Mouse (Mus musculus): ENCODE measurements around the gene Hoxd13. TPM values are rescaled to one million over a fixed set of nuclear protein-coding genes. Genes with fewer than 3 reads are reported as not detected.

Hoxd13 gene
- total RNA-seq, 2 experiments from 2014 or later = not detected

DNA sequence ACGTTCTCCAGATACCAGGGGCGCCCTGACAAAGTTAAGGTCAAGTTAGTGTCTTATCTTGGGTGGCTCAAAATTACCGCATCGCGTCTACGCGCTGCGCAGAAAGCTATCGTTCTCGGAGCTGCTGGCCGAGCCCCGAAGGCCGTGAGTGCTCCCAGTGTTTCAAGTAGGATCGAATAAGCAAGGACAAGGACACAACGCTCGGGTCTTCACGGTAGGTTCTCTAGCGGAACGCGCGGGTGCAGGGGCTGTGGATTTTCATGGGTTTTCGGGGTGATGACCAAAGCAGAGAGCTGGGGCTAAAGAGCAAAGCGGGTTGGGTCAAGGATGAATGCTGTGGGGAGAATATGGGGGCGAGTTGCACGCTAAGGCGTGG, 11.5 kb downstream of the Hoxd13 start:
- no peak for DNase-seq (ENCODE audit: low spot score in 2 of 2)

DNA sequence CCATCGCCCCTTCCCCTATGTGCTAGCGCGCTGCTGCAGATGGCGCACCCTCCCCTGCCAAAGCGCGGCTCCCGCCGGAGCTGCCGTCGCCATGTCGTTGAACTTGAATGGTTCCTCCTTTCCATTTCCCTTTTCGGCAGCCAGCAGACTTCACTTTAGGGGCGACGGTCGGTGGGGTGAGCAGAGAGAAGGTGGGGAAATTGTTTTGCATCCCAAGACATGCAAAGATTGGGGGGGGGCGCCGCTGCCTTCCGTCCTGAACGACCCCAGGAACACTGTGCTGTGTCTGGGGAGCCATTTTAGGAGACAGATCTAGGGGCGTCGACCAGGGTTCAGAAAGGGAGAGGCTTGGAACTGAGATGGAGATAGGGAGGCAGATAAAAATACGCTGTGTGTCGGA, 11.9 kb downstream of the Hoxd13 start:
- no peak for DNase-seq (ENCODE audit: low spot score in 2 of 2)

DNA sequence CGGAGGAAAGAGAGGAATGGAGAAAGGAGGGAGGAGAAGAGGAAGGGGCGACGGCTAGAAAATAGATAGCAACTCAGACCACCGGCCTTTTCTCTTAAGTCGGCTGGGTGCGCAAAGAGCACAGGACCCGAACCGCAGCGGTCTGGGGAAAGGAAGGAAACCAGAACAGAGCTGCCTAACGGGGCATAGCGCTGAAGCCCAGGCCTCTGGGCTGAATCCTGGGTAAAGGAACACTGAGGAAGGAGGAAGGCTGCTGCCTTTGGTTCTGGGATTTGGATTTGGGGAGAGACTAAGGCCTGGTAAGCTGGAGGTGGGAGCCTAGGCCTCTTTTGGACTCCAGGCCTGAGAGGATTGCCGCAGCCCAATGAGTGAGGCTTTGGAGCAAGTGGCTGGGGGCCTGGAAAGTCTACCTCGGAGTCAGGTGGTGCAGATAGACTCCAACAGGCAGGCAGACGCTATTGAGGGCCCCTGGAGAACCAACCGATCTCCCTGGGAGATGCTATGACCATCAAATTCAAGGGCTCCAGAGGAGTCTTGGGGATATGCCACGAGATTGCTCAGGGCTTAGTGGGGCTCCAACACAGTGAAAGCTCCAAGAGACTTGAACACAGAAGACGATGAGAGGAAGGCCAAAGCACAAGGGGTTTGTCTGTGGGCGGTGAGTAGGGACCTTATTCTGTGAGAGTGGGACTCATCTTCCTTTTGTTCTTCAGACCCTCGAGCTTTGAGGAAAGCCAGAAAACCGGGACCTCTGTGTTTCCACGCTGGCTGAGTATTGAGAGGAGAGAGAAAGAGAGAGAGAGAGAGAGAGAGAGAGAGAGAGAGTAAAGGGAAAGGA, 12.7 kb downstream of the Hoxd13 start:
- no peak for DNase-seq (ENCODE audit: low spot score in 2 of 2)

DNA sequence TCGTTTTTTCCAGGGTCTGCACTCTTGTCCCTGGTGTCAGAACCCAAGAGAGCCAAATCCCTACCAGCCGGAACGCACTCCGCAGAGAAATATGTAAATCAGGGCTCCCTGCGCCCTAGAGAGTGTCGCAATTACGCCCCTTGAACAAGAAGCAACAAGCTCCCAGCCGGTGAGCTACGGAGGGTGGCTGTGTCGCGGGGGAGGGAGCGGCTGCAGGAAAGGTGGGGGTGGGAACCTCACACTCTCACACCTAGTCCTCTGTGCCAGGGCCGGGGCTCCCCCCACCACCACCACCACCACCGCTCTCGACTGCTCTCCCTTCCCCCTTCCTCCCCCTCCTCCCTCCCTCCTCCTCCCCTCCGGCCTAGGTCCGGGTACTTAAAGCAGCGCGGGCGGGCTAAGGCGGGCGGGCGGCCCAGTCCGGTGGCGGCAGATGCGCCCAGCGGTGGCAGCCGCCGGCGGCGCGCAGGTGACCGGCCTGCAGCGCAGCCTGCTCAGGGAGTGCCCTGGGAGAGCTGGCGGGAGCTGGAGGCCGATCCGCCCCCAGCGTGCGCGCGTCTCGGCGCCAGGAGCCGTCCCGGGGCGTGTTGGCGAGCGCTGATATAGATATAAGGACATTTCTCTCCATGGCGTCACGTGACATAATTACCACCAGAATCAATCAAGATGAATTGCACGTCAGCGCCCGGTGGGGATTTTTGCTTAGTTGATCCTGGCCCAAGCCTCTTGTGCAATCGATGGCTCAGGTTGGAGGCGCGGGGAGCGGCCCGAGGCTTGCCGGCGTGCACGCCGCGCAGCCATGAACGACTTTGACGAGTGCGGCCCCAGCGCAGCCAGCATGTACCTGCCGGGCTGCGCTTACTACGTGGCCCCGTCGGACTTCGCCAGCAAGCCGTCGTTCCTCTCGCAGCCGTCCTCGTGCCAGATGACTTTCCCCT, 13.8 kb downstream of the Hoxd13 start:
- DNase-seq (ENCODE audit: low spot score in 2 of 2) = no peak

DNA sequence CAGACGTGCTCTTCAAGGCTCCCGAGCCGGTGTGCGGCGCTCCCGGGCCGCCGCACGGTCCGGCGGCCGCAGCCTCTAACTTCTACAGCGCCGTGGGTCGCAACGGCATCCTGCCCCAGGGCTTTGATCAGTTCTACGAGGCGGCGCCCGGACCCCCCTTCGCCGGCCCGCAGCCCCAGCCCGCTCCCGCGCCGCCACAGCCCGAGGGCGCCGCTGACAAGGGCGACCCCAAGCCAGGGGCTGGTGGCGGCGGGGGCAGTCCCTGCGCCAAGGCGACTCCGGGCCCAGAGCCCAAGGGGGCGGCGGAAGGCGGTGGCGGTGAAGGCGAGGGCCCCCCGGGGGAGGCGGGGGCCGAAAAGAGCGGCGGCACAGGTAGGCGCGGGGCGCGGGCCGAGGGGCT, 14.7 kb downstream of the Hoxd13 start:
- no peak for DNase-seq (ENCODE audit: low spot score in 2 of 2)

DNA sequence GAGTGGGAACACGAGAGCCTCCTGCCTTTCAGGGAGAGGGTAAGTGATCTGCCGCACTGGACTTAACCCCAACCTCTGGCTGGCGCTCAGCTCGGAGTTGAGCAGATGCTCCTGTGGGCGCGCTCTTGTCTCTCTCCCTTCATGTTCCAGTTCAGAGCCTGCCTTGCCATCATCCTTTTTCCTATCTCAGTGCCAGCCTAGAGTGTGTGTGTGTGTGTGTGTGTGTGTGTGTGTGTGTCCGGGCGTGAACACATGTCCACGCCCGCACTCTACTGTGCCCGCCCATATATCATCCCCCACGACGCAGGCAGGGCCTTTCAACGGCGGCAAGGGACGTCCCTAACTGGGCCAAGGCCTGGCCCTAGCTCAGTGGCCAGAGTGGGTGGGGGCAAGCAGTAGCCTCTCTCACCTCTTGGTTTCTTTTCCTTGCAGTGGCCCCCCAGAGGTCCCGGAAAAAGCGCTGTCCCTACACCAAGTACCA, 15.4 kb downstream of the Hoxd13 start:
- no peak for DNase-seq (ENCODE audit: low spot score in 2 of 2)

DNA sequence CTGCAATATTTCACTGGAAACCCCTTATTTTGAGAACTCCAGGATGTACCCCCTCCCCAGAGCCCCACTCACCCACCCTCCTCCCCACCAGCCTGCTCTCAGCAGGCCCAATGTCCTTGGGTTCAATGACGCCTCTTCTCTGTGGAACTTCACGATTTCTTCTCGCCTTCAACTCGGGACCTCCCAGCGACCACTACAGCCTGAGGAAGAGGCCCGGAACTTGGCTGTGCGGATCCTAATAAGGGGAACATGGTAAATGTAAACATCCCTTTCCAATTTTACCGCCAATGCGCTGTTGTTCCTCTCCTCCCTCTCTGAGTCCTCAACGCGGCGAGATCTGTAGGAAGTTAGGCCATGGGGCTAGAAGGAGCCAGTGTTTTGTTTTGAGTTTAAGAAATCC, 16.0 kb downstream of the Hoxd13 start:
- no peak for DNase-seq (ENCODE audit: low spot score in 2 of 2)

DNA sequence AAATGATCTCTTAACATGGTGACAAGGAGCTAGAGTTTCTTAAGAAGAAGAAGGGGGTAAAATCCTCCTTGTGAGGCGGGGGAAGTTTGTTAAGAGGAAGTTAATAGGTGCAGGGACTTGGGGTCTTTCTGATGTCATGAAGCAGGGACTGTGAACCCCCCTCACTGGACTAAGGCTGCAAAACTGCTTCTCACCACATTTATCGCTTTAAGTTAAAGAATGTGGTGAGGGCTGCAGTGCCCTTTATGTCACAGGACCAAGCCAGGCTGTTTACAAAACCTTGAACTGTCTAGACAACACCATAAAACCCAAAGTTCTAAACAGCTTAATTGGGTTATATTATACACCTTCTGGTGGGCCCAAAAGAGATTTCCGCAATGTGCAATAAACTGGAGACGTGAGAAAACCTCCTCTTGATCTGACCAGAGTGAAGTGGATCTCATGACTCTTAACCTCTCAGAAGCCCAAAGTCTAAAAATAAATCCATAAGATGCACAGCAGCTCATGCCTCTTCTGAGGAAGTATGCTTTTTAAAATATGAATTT, 17.0 kb downstream of the Hoxd13 start:
- DNase-seq (ENCODE audit: low spot score in 2 of 2) = no peak

DNA sequence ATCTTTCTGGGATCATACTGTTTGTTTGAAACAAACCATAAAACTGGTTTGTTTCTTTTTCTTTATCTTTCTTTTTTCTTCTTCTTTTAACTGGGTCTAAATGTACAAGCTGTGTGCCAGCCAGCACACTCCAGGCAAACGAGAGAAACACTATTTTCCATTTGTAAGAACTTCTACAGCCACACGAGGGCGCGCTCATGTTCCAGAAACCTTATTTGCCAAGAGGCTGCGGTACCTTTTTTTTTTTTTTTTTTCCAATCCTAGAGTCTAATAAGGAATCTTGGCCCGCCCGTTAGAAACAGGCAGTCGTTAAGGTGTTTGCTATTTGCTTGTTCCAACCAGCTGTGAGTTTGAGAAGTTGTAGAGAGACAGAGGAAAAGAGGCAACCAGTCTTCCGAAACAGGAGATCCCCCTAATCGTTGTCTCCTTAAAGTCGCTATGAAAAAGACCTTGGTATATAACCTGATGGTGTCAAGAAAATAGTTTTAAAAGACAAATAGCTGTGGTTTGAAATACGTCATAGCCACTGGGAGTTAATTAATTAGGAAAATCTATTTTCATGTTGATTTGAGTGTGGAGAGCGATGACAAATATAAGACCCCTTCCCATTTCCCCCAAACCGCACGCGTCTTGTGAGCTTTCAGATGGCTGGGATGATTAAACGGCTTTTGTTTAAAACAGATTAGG, 18.3 kb downstream of the Hoxd13 start:
- DNase-seq (ENCODE audit: low spot score in 2 of 2) = peak; percentile 51 to 58

DNA sequence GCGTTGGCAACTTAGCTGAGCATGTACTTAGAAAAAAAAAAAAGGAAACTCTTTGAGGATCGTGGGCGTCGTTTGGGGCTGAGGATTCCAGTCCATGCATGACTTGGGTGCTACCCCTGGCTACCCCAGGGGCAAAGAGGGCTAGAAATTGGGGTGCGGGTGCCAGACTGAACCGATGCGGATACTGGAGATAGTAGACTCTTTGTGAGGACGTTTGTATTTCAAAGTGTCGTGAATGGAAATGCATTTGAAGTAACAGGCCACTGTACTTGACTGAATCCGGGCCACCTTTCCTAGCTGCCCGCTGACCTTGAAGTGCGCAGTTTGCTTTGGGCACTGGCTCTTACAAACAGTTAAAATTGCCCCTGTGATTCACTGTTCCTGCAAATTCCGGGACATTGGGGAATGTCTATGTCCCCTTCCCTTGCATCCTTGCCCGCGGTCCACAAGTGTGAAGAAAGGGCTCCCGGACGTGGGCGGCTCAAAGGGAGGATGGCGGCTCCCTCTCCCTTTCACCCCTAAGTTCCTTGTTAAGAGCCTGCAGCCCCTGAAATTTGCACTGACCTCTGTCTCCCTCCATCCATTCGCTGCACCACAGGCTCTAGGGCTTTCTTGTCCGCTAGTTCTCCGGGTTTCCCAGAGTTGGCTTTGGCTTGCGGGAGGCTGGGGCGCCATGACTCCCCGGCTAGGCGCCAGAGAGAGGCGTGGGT, 19.0 kb downstream of the Hoxd13 start:
- DNase-seq (ENCODE audit: low spot score in 2 of 2) = no peak

DNA sequence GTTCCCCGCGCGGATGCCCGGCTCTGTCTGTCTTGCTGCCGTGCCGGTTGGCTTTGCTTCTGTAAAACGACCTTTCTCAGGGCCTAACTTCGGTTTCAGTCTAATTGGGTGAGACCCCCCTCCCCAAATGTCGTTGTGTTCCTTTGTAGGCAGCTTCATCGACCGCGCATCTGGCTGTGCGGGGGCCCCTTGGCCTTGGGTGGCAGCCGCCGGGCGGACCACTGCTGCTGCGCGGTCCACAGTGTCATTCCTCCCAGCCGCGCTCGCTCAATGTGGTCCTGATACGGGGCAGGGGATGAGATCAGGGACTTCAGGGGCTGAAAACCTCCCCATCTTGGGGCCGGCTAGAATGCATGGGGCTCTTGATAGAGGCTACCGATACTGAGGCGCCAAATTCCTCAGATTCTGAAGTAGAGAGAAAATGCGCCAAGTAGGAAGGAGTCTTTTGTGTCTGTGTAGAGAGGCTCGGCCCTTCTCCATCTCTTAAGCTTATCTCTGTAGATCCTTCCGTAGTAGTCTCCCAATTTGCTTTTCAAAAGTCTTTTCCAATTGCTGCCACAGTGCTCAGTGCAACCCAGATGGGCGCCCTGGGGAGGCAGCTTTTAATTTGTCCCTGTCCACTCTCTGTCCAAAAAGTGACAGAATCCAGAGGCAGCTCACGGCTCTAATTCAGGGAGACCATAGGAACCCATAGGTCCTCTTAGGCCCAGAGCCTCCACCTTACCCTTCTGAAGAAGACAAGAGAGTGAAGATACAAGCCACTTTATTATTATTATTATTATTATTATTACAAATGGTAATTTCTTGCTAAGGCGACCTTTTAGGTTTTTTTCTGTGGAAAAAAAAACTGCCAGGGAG, 19.8 kb downstream of the Hoxd13 start:
- no peak for DNase-seq (ENCODE audit: low spot score in 2 of 2)

DNA sequence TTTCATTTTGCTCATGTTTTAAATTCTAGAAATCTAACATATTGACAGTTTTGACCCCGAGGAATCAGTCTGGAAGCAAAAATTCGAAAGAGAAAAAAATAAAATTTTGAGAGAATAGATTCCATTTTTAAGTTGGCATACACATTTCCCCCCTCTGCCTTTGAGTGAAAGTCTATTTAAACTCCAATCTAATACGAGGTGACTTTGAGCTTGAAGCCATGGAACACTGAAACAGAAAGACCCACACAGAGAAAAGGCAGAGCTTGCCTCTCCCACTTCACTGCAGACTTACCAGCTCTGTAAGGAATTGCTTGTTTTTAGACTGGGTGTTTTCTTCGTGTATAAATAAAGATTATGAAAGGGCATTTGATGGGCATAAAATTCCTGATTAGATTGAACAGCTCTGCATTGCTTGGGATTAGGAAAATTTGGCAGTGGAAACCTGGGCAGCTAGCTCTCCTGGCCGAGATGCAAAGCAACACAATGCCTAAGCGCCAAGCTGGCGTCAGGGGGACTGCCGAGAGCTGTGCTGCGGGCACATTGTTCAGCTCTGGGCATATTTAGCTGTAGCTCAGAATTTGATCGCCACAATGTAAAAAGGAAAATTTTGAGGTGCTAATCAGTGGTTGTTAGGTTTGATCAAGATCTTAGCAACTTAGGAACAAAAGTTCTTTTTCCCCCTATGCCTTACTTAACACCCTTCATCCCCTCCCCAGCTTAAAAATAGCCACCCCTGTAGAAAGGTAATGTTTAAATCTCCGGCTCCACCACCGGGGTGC, 20.9 kb downstream of the Hoxd13 start:
- DNase-seq (ENCODE audit: low spot score in 2 of 2) = no peak

DNA sequence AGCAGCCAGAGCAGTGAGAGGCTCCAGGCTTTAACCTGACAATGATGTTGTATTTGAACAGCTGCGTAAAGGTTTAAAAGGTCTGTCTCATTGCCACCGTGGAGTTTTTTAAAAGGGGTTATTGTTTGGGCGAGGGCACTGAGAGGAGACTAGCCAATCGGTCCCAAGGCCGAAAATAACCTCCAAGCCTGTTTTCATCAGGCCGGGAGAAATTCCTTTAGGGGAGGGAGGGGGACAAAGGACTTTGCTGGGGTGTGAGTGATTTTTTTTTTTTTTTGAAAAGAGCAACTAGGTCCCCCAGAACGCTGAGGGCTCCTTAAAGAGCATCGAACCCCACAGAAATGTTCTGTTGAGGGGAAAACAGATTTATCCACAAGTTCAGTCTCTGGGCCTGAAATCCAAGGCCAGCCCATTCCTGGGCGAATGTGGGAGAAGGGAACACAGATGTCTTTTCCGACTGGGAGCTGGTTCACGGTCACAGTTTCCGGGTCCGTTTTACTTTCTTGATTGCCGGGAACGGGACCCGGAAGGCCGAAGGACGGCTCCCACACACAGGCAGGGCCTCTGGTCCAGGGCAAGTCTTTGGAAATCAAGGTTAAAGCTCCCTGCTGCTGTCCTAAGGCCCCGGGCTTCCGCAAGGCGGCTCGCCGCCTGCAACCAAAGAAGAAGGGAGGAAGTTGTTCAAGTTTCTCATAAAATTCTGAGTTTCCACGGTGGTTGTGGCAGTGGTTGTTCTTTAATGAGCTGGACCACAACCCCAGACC, 21.6 kb downstream of the Hoxd13 start:
- DNase-seq (ENCODE audit: low spot score in 2 of 2) = no peak

DNA sequence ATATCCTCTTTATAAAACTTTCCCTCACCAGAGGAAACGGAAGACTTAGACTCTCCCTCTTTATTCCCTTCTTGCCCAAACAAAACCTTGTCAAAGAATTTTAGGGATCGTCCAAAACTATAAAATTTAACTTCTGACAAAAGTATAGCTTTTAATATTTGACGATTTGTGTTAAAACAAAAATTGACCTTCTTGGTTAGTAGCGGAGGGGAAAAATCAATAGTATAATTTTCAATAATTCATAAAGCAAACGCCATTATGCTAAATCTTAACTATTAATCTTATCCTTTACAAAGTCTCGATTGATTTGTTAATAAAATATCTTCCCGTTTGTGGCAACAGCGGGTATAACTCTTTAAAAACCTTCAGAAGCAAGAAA, 22.2 kb downstream of the Hoxd13 start:
- DNase-seq (ENCODE audit: low spot score in 2 of 2) = no peak

DNA sequence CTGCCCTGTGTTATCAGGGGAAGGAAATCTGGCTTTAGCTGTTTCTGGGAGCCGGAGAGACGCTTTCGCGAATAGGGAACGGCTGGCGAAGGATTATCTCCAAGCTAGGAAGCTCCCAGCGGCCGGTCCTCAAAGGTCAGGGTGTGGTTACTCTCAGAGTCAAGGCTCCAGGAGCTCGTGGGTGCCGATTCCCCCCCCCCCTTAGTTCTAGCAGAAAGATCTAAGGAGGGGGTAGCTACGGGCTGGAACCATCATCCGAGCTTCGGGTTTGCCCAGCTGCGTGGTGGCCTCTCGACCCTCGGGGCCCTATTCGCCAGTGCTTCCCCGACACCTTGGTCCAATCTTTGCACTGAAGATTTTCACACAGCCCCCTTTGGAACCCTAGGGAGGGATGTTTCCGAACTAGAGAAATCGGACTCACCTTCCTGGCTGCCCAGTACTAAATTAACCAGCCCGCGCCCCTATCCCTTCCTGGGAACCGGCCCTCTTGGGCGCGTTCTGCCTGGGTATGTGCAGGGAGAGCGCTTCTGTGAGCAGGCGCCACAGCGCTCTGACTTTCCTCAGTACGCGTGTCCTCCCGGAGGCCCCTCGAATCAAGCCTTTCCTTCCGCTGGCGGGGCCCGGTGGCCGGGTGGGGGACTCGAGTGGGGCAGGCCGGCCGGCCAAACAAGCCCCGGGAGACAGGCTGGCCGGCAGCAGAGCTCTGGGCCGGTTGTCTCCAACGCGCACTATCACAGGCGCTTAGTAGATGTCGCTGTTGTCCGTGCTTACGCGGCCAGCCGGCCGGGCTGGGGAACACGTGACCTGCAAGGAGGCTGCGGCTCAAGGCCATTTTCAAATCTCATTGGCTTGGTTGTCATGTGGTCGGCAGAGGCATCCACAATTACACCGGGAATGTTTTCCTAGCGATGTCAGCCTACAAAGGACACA, 23.2 kb downstream of the Hoxd13 start, which contains the start of gene Hoxd10:
Hoxd10 (plus strand) TSS at position 903 of the 930 bp plus-strand sequence.
- no peak for DNase-seq (ENCODE audit: low spot score in 2 of 2)

DNA sequence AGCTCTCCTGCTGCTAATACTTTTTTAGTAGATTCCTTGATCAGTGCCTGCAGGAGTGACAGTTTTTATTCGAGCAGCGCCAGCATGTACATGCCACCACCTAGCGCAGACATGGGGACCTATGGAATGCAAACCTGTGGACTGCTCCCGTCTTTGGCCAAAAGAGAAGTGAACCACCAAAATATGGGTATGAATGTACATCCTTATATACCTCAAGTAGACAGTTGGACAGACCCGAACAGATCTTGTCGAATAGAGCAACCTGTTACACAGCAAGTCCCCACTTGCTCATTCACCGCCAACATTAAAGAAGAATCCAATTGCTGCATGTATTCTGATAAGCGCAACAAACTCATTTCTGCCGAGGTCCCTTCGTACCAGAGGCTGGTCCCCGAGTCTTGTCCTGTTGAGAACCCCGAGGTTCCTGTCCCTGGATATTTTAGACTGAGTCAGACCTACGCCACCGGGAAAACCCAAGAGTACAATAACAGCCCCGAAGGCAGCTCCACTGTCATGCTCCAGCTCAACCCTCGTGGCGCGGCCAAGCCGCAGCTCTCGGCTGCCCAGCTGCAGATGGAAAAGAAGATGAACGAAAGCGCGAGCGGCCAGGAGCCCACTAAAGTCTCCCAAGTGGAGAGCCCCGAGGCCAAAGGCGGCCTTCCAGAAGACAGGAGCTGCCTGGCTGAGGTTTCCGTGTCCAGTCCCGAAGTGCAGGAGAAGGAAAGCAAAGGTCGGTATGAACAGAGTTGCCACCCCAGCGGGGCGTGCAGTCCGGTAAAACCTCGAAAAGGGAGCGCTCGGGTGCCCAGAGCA, 24.1 kb downstream of the Hoxd13 start:
- DNase-seq (ENCODE audit: low spot score in 2 of 2) = no peak

Data from left cerebral cortex, adult 18-20 months (tissue).